Mouse (Mus musculus): ENCODE data around the gene Hist2h2be. TPM values are rescaled to one million over a fixed set of nuclear protein-coding genes. Genes with fewer than 3 reads are reported as not detected.

The Hist2h2be gene
- polyA plus RNA-seq, 1 experiment from 2014 or later, result 5.6 TPM

GRCm38 (mm10) chr3:96179531-96179930 lies 41.4 kb upstream of the Hist2h2be start:
- TF ChIP-seq CTCF (IDR thresholded peaks at IDR 0.05), result no peak
- in situ Hi-C loops (cut with MboI; ENCODE audit: low pct_unique_long_range_greater_than_20kb), result no loop called here
- ATAC-seq, result no peak
- CTCF ChIA-PET, result interaction anchor here (1.2 to 2.1 kb wide), 3 partner anchors 10 to 113 kb away, joined by 4 to 6 read pairs (median 5); no protein-coding TSS in a partner anchor
- POLR2A ChIA-PET, result interaction anchor here (0.6 to 2.9 kb wide), 2 partner anchors 17 to 269 kb away, joined by 3 to 10 read pairs; no protein-coding TSS in a partner anchor
- no peak for DNase-seq (ENCODE audit: low read depth, low spot score)
- H3K27me3 ChIP-seq, result no peaks in the 10 kb centered on the region

- in situ Hi-C loops (cut with MboI; ENCODE audit: low pct_unique_long_range_greater_than_20kb), result no loop called here
- TF ChIP-seq CTCF (IDR thresholded peaks at IDR 0.05), result no peak
- ChIA-PET POLR2A (interaction anchor here (2.2 to 2.9 kb wide), 3 partner anchors 8 to 38 kb away, joined by 5 to 10 read pairs (median 9); partner anchors contain the start of genes Bola1, Hist2h2ab and Sf3b4), CTCF (interaction anchor here (1.2 to 1.8 kb wide), 2 partner anchors 11 to 115 kb away, joined by 4 to 5 read pairs; no protein-coding TSS in a partner anchor)
- DNase-seq (ENCODE audit: low read depth, low spot score), result no peak
- ATAC-seq, result no peak
- no peaks in the 10 kb centered on the region for H3K27me3 ChIP-seq
Measured at GRCm38 (mm10) chr3:96180727-96181477, 40.0 kb upstream of the Hist2h2be start, which contains the start of gene Sv2a. TSS of gene Sv2a (plus strand) at chr3:96181151.

GRCm38 (mm10) chr3:96181510-96182381 lies 39.2 kb upstream of the Hist2h2be start:
- ChIA-PET CTCF (interaction anchor here (1.1 kb wide), 1 partner anchor 10 kb away, joined by 3 read pairs; no protein-coding TSS in a partner anchor), POLR2A (interaction anchor here (0.5 to 2.9 kb wide), 4 partner anchors 9 to 38 kb away, joined by 4 to 10 read pairs (median 7); partner anchors contain the start of genes Bola1, Hist2h2ab and Sf3b4)
- TF ChIP-seq CTCF (IDR thresholded peaks at IDR 0.05), result no peak
- no peaks in the 10 kb centered on the region for H3K27me3 ChIP-seq
- in situ Hi-C loops (cut with MboI; ENCODE audit: low pct_unique_long_range_greater_than_20kb), result no loop called here
- ATAC-seq (no peak), DNase-seq (ENCODE audit: low read depth, low spot score) (no peak)

- in situ Hi-C loops (cut with MboI; ENCODE audit: low pct_unique_long_range_greater_than_20kb), result no loop called here
- ATAC-seq (no peak), DNase-seq (ENCODE audit: low read depth, low spot score) (no peak)
- H3K27me3 ChIP-seq, result no peaks in the 10 kb centered on the region
- CTCF ChIA-PET, result interaction anchor here (0.9 to 2.0 kb wide), 3 partner anchors 9 to 14 kb away, joined by 3 to 5 read pairs (median 3); no protein-coding TSS in a partner anchor
- TF ChIP-seq CTCF (IDR thresholded peaks at IDR 0.05), result no peak
- POLR2A ChIA-PET, result interaction anchor here (0.6 to 2.2 kb wide), 3 partner anchors 8 to 37 kb away, joined by 3 to 9 read pairs (median 5); partner anchors contain the start of genes Bola1, Hist2h2ab and Sf3b4
Measured at GRCm38 (mm10) chr3:96182382-96182776, 38.5 kb upstream of the Hist2h2be start.

GRCm38 (mm10) chr3:96192977-96193376 lies 27.9 kb upstream of the Hist2h2be start:
- in situ Hi-C loops (cut with MboI; ENCODE audit: low pct_unique_long_range_greater_than_20kb), result no loop called here
- ChIA-PET POLR2A (interaction anchor here (1.3 to 2.1 kb wide), 2 partner anchors 11 to 32 kb away, joined by 4 to 7 read pairs; partner anchors contain the start of gene Mtmr11), CTCF (interaction anchor here (0.9 to 1.9 kb wide), 5 partner anchors 14 to 123 kb away, joined by 3 to 6 read pairs (median 4); no protein-coding TSS in a partner anchor)
- no peaks in the 10 kb centered on the region for H3K27me3 ChIP-seq
- TF ChIP-seq CTCF (IDR thresholded peaks at IDR 0.05), result no peak
- DNase-seq (ENCODE audit: low read depth, low spot score), result no peak
- ATAC-seq, result no peak

GRCm38 (mm10) chr3:96194966-96195365 lies 26.0 kb upstream of the Hist2h2be start:
- in situ Hi-C loops (cut with MboI; ENCODE audit: low pct_unique_long_range_greater_than_20kb), result no loop called here
- no peak for DNase-seq (ENCODE audit: low read depth, low spot score)
- H3K27me3 ChIP-seq, result no peaks in the 10 kb centered on the region
- ChIA-PET POLR2A (interaction anchor here (0.6 to 3.7 kb wide), 3 partner anchors 21 to 25 kb away, joined by 3 to 20 read pairs (median 3); partner anchors contain the start of genes Bola1, Hist2h2ab and Sf3b4), CTCF (interaction anchor here (1.2 kb wide), 1 partner anchor 11 kb away, joined by 5 read pairs; no protein-coding TSS in a partner anchor)
- ATAC-seq, result no peak
- no peak for TF ChIP-seq CTCF (IDR thresholded peaks at IDR 0.05)

GRCm38 (mm10) chr3:96195616-96196313 lies 25.2 kb upstream of the Hist2h2be start:
- POLR2A ChIA-PET, result interaction anchor here (0.7 to 3.7 kb wide), 8 partner anchors 10 to 48 kb away, joined by 3 to 20 read pairs (median 8); partner anchors contain the start of genes Bola1, Hist2h2ab, Hist2h2ac and Hist2h2be
- TF ChIP-seq CTCF (IDR thresholded peaks at IDR 0.05), result no peak
- in situ Hi-C loops (cut with MboI; ENCODE audit: low pct_unique_long_range_greater_than_20kb), result no loop called here
- ATAC-seq, result no peak
- H3K27me3 ChIP-seq, result no peaks in the 10 kb centered on the region
- CTCF ChIA-PET, result interaction anchor here (0.6 to 4.8 kb wide), 6 partner anchors 12 to 129 kb away, joined by 3 to 60 read pairs (median 4); partner anchors contain the start of genes Bola1, Hist2h2ab, Hist2h2ac and Hist2h2be
- DNase-seq (ENCODE audit: low read depth, low spot score), result no peak

- ChIA-PET POLR2A (interaction anchor here (0.6 to 3.7 kb wide), 12 partner anchors 9 to 83 kb away, joined by 3 to 20 read pairs (median 5); partner anchors contain the start of genes Bola1, Hist2h2ab, Hist2h2ac and Hist2h2be), CTCF (interaction anchor here (0.6 to 4.8 kb wide), 7 partner anchors 14 to 130 kb away, joined by 3 to 60 read pairs (median 3); partner anchors contain the start of genes Bola1, Hist2h2ab, Hist2h2ac and Hist2h2be)
- DNase-seq (ENCODE audit: low read depth, low spot score), result no peak
- no peak for ATAC-seq
- no peaks in the 10 kb centered on the region for H3K27me3 ChIP-seq
- no peak for TF ChIP-seq CTCF (IDR thresholded peaks at IDR 0.05)
- in situ Hi-C loops (cut with MboI; ENCODE audit: low pct_unique_long_range_greater_than_20kb), result no loop called here
Measured at GRCm38 (mm10) chr3:96196437-96197128, 24.3 kb upstream of the Hist2h2be start.
